Mouse (Mus musculus) erythroid progenitor cell, adult 5-6 weeks (primary cell): ENCODE results near the gene Dbnl. TPM values are rescaled to one million over a fixed set of nuclear protein-coding genes. Genes with fewer than 3 reads are reported as not detected.
A peak's percentile ranks its signal among the peaks of the same experiment; 100 is the strongest.

ENCODE experiments used
- ATAC-seq: replicated peaks from 2 replicates; pipeline ENCODE4 v1.8.0; 2016; ENCODE audit warnings: moderate number of reproducible peaks, mild to moderate bottlenecking, moderate TSS enrichment, inconsistent platforms; ENCODE audit not compliant: poor library complexity, low FRiP score, severe bottlenecking
- total RNA-seq, 2 experiments: library from RNA; stranded (forward) in 1 of 2; stranded (reverse) in 1 of 2; fragments of 150-400 nt in 1 of 2; fragments of 186-747, 209-891 nt in 1 of 2; gene quantifications; 2 replicates each; pipeline versions ENCODE4 v1.2.3 to v1.2.4; 2015 to 2017; ENCODE audit warnings: low replicate concordance in 2 of 2

The Dbnl gene
- total RNA-seq (2015; ENCODE audit: low replicate concordance) (19.5 and 23.9 TPM in 2 replicates), total RNA-seq (2017; ENCODE audit: low replicate concordance) (23.1 and 26.2 TPM in 2 replicates)

GRCm38 (mm10) chr11:5788056-5789014, at the start of gene Dbnl:
TSS of gene Dbnl (plus strand) at chr11:5788488.
- peak; percentile 91 for ATAC-seq

- no peak for ATAC-seq
These were observed 49.2 kb upstream of the Dbnl start for GRCm38 (mm10) chr11:5738888-5739632.

DNA sequence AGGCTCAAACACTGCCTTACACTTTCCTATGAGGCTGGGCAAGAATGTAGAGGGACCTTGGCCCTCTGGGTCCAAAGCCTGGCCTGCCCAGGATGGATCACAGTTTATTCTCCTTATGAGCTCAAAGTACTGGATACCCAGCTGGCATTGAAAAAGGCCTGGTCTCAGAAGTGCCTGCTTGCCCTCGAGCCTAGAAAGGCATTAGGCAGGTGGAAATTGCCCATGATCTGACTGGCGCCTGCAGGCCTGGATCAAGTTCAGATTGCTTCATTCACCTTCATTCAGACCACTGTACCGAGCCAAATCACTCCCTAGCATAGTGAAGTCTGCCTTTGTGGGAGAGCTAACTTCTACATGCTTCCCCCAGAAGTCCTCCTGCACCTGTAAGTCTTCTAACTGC, 48.4 kb upstream of the Dbnl start:
- ATAC-seq, result no peak

DNA sequence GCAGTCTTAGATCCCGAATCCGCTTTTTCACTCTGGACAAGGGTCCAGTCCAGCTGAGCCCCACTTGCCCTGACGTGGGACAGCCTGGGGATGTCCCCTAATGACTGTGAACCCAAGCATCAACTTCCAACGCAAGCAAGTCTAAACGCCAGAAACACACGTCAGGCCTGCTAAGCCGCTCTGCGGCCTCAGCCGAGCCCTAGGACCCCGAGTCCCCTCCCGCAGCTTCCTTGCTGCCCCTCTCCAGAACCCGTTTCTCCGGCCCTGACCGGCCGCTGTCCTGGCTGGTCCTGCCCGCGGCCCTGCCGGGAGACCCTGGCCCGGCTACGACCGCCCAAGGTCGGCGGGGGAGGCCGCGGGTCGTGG, 47.7 kb upstream of the Dbnl start:
- peak; percentile 12; the same call in 1 of the 2 replicates for ATAC-seq

GRCm38 (mm10) chr11:5740965-5741627, 47.2 kb upstream of the Dbnl start:
- peak; percentile 97 for ATAC-seq

GRCm38 (mm10) chr11:5742106-5742505, 46.2 kb upstream of the Dbnl start:
- no peak for ATAC-seq

DNA sequence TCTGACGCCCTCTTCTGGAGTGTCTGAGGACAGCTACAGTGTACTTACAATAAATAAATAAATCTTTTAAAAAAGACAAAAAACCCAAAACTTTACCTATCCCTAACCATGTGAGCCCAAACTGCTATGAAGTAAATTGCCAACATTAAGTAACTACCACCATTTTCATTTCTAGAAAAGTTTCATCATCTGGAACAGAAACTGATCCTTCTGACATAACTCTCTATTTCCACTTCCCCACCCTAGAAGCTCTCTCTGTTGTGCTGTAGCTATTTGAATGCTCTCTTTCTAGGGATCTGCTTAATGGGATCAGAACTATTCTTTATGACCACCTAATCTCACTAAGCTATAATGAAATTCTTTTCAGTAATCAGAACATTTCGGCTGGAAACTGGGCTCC, 43.3 kb upstream of the Dbnl start:
- no peak for ATAC-seq

DNA sequence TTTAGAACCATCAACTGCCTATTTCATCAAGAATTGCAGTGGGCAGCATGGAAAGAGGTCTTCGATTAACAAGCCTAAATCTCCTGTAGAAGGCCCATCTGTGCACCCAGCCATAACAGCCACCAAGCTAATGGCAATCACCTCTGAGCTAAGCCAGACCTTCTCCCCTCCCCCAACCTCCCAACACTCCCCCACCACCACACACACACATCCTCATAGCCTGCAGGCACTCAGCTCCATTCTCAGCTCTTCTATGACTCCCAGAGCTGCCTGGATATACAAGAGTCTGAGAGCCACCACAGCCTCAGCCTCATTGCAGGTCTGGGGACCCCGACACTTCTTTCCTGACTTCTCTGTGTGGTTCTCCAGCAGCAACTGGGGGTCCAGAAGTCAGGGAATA, 34.5 kb upstream of the Dbnl start:
- no peak for ATAC-seq

GRCm38 (mm10) chr11:5761820-5762632, 26.3 kb upstream of the Dbnl start, which contains the start of gene Urgcp:
TSS of gene Urgcp (minus strand) at chr11:5762376.
- ATAC-seq, result peak; percentile 94

- 0 out of 2 replicates have a peak, but pooled peaks have one; percentile 15 for ATAC-seq
These were observed 25.7 kb upstream of the Dbnl start for GRCm38 (mm10) chr11:5762633-5762982.

DNA sequence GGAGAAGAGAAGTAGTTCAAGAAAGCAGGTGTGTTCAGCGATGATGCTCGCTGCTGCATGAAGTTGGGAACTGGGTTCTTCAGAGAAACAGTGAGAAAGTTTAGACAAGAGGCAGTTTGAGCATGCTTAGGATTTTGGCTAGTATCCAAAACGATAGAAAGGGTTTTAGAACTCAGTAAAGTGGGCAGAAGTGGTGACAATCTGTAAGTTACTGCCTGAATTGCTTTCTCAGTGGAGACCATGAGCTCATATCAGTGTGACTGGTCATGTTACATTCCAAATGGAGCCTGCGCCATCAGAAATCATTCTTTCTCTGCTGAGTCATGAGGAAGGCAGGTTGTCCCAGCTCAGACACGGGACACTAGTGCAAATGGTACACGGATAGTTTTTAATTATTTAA, 22.3 kb upstream of the Dbnl start:
- no peak for ATAC-seq

GRCm38 (mm10) chr11:5778481-5778880, 9.8 kb upstream of the Dbnl start:
- 0 out of 2 replicates have a peak, but pooled peaks have one; percentile 45 for ATAC-seq

DNA sequence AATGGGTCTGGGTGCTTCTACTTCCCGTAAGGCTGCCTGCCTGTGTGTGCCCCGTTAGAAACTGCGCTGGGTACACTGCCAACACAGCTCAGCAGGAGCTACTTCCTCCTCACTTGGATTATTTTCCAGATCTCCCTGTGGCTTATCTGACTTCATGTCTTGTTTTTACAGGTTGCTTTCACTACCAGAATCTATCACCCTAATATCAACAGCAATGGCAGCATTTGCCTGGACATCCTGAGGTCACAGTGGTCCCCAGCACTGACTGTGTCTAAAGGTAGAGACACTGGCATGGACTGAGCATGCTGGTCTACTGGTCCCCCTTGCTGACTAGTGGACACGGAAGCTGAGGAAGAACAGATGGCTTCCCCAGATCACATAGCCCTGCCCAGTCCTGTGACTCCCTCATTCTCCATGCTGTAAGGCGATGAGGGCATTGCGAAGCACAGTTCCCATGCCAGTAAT, 8.2 kb upstream of the Dbnl start:
- ATAC-seq, result no peak

DNA sequence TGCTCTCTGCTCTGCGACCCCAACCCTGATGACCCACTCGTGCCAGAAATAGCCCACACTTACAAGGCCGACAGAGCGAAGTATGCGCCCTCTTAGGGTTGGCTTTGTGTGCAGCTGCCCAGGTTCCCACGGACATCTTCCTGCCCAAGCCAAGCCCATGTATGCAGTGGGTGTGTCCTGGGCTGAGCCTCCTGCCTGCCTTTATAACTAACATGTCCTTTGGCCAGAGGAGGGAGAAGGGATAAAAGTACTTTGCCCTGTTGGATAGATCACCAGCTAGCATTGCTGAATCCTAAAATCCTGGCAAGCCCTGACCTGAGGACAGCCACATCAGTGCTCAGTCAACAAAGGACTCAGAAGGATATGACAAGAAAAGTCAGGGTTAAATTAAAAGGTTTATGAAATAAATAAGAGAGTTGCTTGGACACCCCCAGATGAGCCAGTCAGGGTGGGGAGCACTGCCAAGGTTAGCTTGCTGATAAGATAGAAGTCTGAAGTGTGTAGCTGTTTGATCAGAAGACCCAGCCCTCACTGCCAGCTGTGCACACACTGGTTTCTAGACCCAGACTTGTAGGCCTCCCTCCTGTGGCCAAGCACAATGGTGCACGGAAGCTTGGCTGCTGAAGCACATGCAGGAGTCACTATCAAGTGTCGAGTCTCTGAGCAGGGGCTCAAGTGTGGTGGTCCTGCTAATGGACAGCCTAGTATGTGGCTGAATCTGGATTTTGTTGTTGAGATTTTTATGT, 5.9 kb upstream of the Dbnl start:
- peak; percentile 68 for ATAC-seq

GRCm38 (mm10) chr11:5785732-5786131, 2.6 kb upstream of the Dbnl start:
- ATAC-seq, result no peak

DNA sequence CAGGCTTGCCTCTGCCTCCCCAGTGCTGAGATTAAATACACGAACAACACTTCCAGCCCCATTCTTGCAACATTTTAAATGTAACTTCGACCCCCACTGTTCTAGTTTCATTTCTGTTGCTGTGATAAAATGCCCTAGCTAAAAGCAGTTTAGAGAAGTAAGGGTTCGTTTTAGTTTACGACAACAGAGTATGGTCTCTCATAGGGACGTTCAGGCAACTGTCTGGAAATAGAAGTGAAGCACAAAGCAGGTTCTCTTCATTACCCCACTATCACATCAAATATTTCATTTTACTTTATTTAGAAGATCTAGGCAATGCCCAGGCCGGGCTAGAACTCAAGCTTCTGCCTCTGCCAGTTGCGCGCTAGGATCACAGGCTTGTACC, 625 bp upstream of the Dbnl start:
- ATAC-seq, result no peak

DNA sequence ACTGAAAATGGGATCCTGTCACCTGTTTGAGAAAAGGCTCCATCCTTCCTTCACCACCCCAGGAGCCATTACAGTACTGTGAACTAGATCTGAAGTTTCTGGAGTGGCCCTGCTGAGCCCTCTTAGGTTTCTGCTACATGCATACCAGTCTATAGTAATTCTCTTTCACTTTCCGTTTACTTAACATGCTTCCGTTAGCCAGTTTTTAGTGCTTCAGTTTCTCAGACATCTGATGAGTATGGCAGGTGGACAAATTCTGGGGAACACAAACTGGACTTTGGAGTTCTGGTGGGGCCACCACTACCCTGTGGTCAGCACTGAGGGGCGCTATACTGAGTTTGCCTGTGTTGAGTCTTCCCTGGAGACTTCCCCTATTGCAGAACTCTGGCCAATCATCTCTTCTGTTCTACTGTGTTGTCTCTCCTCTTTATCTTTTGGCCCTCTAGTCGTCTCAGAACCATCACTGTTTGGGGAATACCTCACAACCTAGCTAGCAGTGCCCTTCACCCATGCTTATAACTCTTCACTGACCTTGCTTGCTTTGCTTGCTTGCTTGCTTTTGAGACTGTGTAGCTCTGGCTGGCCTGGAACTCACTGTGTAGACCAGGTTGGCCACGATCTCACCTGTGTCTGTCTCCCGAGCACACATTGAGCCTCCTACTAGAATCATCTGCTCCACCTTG, 924 bp downstream of the Dbnl start:
- ATAC-seq, result peak; percentile 21

GRCm38 (mm10) chr11:5789754-5790333, 1.6 kb downstream of the Dbnl start:
- no peak for ATAC-seq
